Mouse (Mus musculus) kidney, adult 2 months (tissue): ENCODE results near the gene Gm36176. TPM values are rescaled to one million over a fixed set of nuclear protein-coding genes. Genes with fewer than 3 reads are reported as not detected.

Experiments used
- DNase-seq: peaks from one replicate; pipeline ENCODE4 v3.0.0; 2021
- H3K27ac ChIP-seq: fragments of 200-500 bp; 2 replicates; pipeline ENCODE4 v1.5.1; 2012; ENCODE audit warnings: low read depth, low read length, control low read depth, inconsistent platforms; ENCODE audit not compliant: insufficient read depth
- H3K27me3 ChIP-seq: fragments of 200-500 bp; replicated peaks from 2 replicates; pipeline ENCODE4 v1.6.1; 2012; ENCODE audit warnings: mild to moderate bottlenecking, moderate library complexity, low read length, inconsistent platforms; ENCODE audit not compliant: control insufficient read depth, insufficient read depth
- H3K36me3 ChIP-seq: fragments of 200-500 bp; 2 replicates; pipeline ENCODE4 v1.6.1; 2012; ENCODE audit warnings: mild to moderate bottlenecking, moderate library complexity, low read length, inconsistent platforms; ENCODE audit not compliant: control insufficient read depth, insufficient read depth
- H3K4me1 ChIP-seq: fragments of 200-500 bp; 2 replicates; pipeline ENCODE4 v1.6.1; 2011; ENCODE audit warnings: low read length; ENCODE audit not compliant: control insufficient read depth, insufficient read depth
- H3K4me3 ChIP-seq: fragments of 200-500 bp; 2 replicates; pipeline ENCODE4 v1.5.1; 2011; ENCODE audit warnings: mild to moderate bottlenecking, low read depth, low read length, control low read depth; ENCODE audit not compliant: insufficient read depth
- CTCF ChIP-seq: fragments of 200-500 bp; conservative IDR thresholded peaks from 2 replicates; pipeline ENCODE4 v1.5.1; 2011; ENCODE audit warnings: low read depth, mild to moderate bottlenecking, control low read depth, low read length, moderate library complexity, mixed read lengths; ENCODE audit not compliant: insufficient read depth, insufficient read length
- POLR2A ChIP-seq: fragments of 200-500 bp; IDR thresholded peaks from one replicate; pipeline ENCODE4 v1.6.1; 2011; ENCODE audit warnings: low read depth, low read length, control low read depth
- WGBS: fragments of 180-500 bp; shearing (Covaris S2); methylation state at CpG from one replicate; pipeline ENCODE4 v1.1.7; 2018; 5-methylcytosine and 5-hydroxymethylcytosine counted together
- polyA plus RNA-seq: library from polyadenylated mRNA; depleted of rRNA; stranded (reverse); fragments of >200 nt; gene quantifications from 2 replicates; pipeline ENCODE4 v1.2.3, GENCODE M21; 2012

Gm36176 gene
- polyA plus RNA-seq, 1 experiment: not detected

- WGBS: 69% methylated on average over 9 of the region's 9 CpGs
- H3K4me3 ChIP-seq: no peak within 1 kb of the TSS
- no peaks in the 10 kb centered on the region for H3K36me3 ChIP-seq
- DNase-seq: no peak
- H3K27ac ChIP-seq: no peak within 1 kb of the TSS
- H3K4me1 ChIP-seq: no peaks in the 10 kb centered on the region
- TF ChIP-seq POLR2A (no peak), CTCF (no peak)
- H3K27me3 ChIP-seq: no peaks in the 10 kb centered on the region
Observed at GRCm38 (mm10) chr10:77852559-77852958, 6.0 kb downstream of the Gm36176 start, which contains the start of gene Gm10318. TSS of gene Gm10318 (plus strand) at chr10:77852859.

GRCm38 (mm10) chr10:77861675-77862074, 15.1 kb downstream of the Gm36176 start, which contains the start of gene Gm3285:
TSS of gene Gm3285 (plus strand) at chr10:77861975.
- Histone ChIP-seq H3K36me3 (no peaks in the 10 kb centered on the region), H3K4me1 (no peaks in the 10 kb centered on the region), H3K27me3 (no peaks in the 10 kb centered on the region), H3K27ac (no peak within 1 kb of the TSS), H3K4me3 (no peak within 1 kb of the TSS)
- no peak for TF ChIP-seq CTCF
- no peak for TF ChIP-seq POLR2A
- DNase-seq: no peak
- WGBS: 62% methylated on average over 7 of the region's 7 CpGs

GRCm38 (mm10) chr10:77864067-77864761, 17.6 kb downstream of the Gm36176 start:
- peak overlapping the region; percentile 2; the same call in 1 of the 2 replicates for H3K4me3 ChIP-seq
- H3K36me3 ChIP-seq: no peaks in the 10 kb centered on the region
- no peaks in the 10 kb centered on the region for H3K27me3 ChIP-seq
- WGBS: 28% methylated on average over 12 of the region's 14 CpGs
- H3K4me1 ChIP-seq: no peaks in the 10 kb centered on the region
- peak; percentile 79 for DNase-seq
- no peak for TF ChIP-seq CTCF
- no peak for TF ChIP-seq POLR2A
- H3K27ac ChIP-seq: no peak overlapping the region

- no peak for TF ChIP-seq CTCF
- TF ChIP-seq POLR2A: no peak
- Histone ChIP-seq H3K27me3 (no peaks in the 10 kb centered on the region), H3K4me3 (peak overlapping the region; percentile 2; the same call in 1 of the 2 replicates), H3K36me3 (no peaks in the 10 kb centered on the region), H3K4me1 (no peaks in the 10 kb centered on the region), H3K27ac (no peak overlapping the region)
- no peak for DNase-seq
- WGBS: 33% methylated on average over 11 of the region's 11 CpGs
Observed at GRCm38 (mm10) chr10:77864762-77865143, 18.1 kb downstream of the Gm36176 start.

- no peak for DNase-seq
- WGBS: 23% methylated on average over 1 of the region's 1 CpGs
- no peak overlapping the region for H3K27ac ChIP-seq
- TF ChIP-seq CTCF: no peak
- no peak for TF ChIP-seq POLR2A
- H3K4me3 ChIP-seq: no peak overlapping the region
- H3K36me3 ChIP-seq: no peaks in the 10 kb centered on the region
- H3K4me1 ChIP-seq: no peaks in the 10 kb centered on the region
- no peaks in the 10 kb centered on the region for H3K27me3 ChIP-seq
Observed at GRCm38 (mm10) chr10:77867546-77867945, 20.9 kb downstream of the Gm36176 start.

GRCm38 (mm10) chr10:77869651-77870050, 23.0 kb downstream of the Gm36176 start:
- H3K27me3 ChIP-seq: no peaks in the 10 kb centered on the region
- H3K36me3 ChIP-seq: no peaks in the 10 kb centered on the region
- no peak overlapping the region for H3K4me3 ChIP-seq
- WGBS: 91% methylated on average over 7 of the region's 7 CpGs
- H3K27ac ChIP-seq: no peak overlapping the region
- DNase-seq: no peak
- no peak for TF ChIP-seq POLR2A
- no peak for TF ChIP-seq CTCF
- no peaks in the 10 kb centered on the region for H3K4me1 ChIP-seq

- 65% methylated on average over 6 of the region's 6 CpGs for WGBS
- Histone ChIP-seq H3K4me3 (no peak overlapping the region), H3K27me3 (no peaks in the 10 kb centered on the region), H3K27ac (no peak overlapping the region), H3K36me3 (no peaks in the 10 kb centered on the region), H3K4me1 (no peaks in the 10 kb centered on the region)
- peak; percentile 47 for DNase-seq
- peak; percentile 70 for TF ChIP-seq CTCF
- no peak for TF ChIP-seq POLR2A
Observed at GRCm38 (mm10) chr10:77878985-77879384, 32.4 kb downstream of the Gm36176 start.
